Mouse (Mus musculus) lung, adult 18-20 months (tissue): Measurements from ENCODE around the gene Trmt44.
A peak's percentile ranks its signal among the peaks of the same experiment; 100 is the strongest.

Experiments
- DNase-seq, 2 experiments: peaks; one replicate each; pipeline ENCODE4 v3.0.0; 2022; ENCODE audit warnings: mixed read lengths in 2 of 2

Gene Trmt44

DNA sequence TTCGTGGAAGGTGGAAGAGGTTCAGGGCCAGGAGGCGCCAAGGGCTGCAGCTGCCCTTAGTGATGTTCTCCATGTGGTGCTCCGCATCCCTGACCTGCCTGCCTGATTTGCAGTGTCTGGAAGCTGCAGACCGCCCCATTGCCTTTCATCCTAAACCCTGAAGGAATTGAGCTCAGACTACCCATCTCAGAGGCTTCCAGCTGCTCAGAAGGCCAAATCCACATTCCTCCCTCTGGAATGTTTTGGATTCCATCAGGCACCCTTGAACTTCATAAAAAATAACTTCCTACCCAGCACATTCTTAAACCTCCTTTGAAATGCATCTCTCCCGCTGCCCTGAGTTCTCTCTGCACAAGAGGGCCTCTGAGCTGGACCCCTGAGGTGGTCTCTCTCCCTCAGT is 34.3 kb downstream of the Trmt44 start:
- DNase-seq, result no peak

- DNase-seq, result no peak
These were observed 35.3 kb downstream of the Trmt44 start for GRCm38 (mm10) chr5:35539576-35539975.

GRCm38 (mm10) chr5:35538022-35538421 is 36.8 kb downstream of the Trmt44 start:
- no peak for DNase-seq

- DNase-seq, result no peak
These were observed 37.4 kb downstream of the Trmt44 start for GRCm38 (mm10) chr5:35537474-35537873.

DNA sequence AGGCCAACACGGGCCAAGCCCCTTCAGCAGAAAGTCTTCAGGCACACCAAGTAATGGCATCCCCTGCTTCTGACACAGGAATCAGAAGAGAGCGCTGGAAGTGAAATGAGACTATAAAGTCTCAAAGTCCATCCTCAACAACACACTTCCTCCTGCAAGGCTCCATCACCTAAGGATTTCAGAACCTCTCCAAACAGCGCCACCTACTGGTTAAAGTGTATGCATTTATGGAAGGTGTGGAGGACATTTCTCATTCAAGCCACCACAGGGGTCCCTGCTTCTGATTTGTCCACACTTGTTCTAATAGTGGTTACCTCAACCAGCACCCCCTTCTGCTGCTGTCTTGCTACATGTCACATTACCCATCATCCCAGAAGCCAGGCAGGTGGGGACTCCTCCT is 38.6 kb downstream of the Trmt44 start:
- DNase-seq, result no peak

GRCm38 (mm10) chr5:35531586-35531985 is 43.3 kb downstream of the Trmt44 start:
- DNase-seq, result peak in 1 of 2 experiments; percentile 33

- no peak for DNase-seq
These were observed 44.4 kb downstream of the Trmt44 start for GRCm38 (mm10) chr5:35530442-35530841.

GRCm38 (mm10) chr5:35525469-35526123 is 49.3 kb downstream of the Trmt44 start, which contains the start of gene Cpz:
Gene Cpz, minus strand, starts transcription at chr5:35525698.
- no peak for DNase-seq

DNA sequence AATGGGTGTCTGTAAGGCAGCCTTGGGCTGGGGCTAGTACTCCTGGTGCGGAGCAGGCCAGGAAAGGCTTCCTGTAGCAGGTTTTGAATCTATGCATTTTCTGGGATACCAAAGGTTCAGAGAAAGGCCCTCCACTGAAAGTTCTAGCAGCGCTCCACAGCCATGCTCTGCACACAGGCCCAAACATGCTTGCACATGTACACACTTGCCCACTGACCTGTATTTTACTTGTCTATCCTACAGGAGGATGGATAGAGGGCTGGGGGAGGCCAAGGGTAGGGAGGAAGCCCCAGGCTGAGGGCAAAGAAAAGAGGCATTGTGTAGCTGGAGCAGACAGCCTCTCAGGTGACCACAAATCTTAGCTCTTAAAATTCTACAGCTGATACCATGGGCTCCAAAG is 50.5 kb downstream of the Trmt44 start:
- DNase-seq, result no peak

DNA sequence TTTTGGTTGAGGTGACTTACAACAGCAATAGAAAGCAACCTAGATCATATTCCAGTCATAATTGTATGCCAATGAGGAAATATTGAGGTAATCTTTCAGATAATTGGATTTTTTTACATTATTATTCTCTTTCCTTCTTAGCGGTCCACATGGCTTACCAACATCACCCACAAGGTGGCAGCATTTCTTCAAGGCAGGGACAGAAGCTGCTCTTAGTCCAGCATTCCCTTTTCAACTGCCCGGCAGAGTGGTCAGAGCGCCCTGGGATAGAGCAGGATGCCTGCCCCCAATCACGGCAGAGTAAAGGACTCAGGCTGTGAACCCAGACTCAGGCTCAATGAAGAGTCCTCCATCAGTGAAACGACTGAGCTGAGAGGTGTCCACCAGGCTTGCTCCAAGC is 51.1 kb downstream of the Trmt44 start:
- peak; percentile 18 to 45 for DNase-seq

GRCm38 (mm10) chr5:35516781-35517180 is 58.1 kb downstream of the Trmt44 start:
- no peak for DNase-seq

- DNase-seq, result peak in 1 of 2 experiments; percentile 24
These were observed 64.3 kb downstream of the Trmt44 start for GRCm38 (mm10) chr5:35510589-35510988.
